Mouse (Mus musculus): ENCODE data around the gene Zfp462. TPM values are rescaled to one million over a fixed set of nuclear protein-coding genes. Genes with fewer than 3 reads are reported as not detected.

The Zfp462 gene
- polyA plus RNA-seq, 1 experiment from 2014 or later: 21.6 TPM

GRCm38 (mm10) chr4:54962141-54962540 lies 17.3 kb downstream of the Zfp462 start:
- WGBS: 90% methylated on average over 4 of the region's 4 CpGs
- Histone ChIP-seq H3K9ac (no peak overlapping the region), H3K36me3 (replicated peaks) (peaks cover 63% of the 10 kb centered on the region), H3K27ac (no peak overlapping the region), H3K4me2 (no peak overlapping the region), H3K9me3 (no peaks in the 10 kb centered on the region), H3K27me3 (no peaks in the 10 kb centered on the region), H3K4me3 (replicated peaks) (no peak overlapping the region), H3K4me1 (peaks cover 30% of the 10 kb centered on the region)
- no peak for ATAC-seq (ENCODE audit: low FRiP score)

- Histone ChIP-seq H3K4me2 (no peak overlapping the region), H3K27me3 (no peaks in the 10 kb centered on the region), H3K4me3 (replicated peaks) (no peak overlapping the region), H3K27ac (no peak overlapping the region), H3K9me3 (no peaks in the 10 kb centered on the region), H3K36me3 (replicated peaks) (peaks cover 64% of the 10 kb centered on the region), H3K4me1 (peaks cover 30% of the 10 kb centered on the region), H3K9ac (no peak overlapping the region)
- 86% methylated on average over 7 of the region's 7 CpGs for WGBS
- 0 out of 2 replicates have a peak, but pooled peaks have one; percentile 5 for ATAC-seq (ENCODE audit: low FRiP score)
These were observed 18.7 kb downstream of the Zfp462 start for GRCm38 (mm10) chr4:54963551-54963950.

GRCm38 (mm10) chr4:54965169-54965695 lies 20.4 kb downstream of the Zfp462 start:
- H3K36me3 ChIP-seq (replicated peaks): peaks cover 63% of the 10 kb centered on the region
- WGBS: 67% methylated on average over 9 of the region's 9 CpGs
- H3K4me1 ChIP-seq: peaks cover 34% of the 10 kb centered on the region
- H3K9ac ChIP-seq: no peak overlapping the region
- H3K4me2 ChIP-seq: no peak overlapping the region
- H3K4me3 ChIP-seq (replicated peaks): no peak overlapping the region
- H3K9me3 ChIP-seq: no peaks in the 10 kb centered on the region
- H3K27me3 ChIP-seq: no peaks in the 10 kb centered on the region
- ATAC-seq (ENCODE audit: low FRiP score): no peak
- H3K27ac ChIP-seq: 0 out of 2 replicates have a peak overlapping the region, but pooled peaks have one; percentile 15

GRCm38 (mm10) chr4:54966161-54966806 lies 21.4 kb downstream of the Zfp462 start:
- Histone ChIP-seq H3K27me3 (no peaks in the 10 kb centered on the region), H3K9ac (0 out of 2 replicates have a peak overlapping the region, but pooled peaks have one; percentile 17), H3K4me3 (replicated peaks) (no peak overlapping the region), H3K4me2 (0 out of 2 replicates have a peak overlapping the region, but pooled peaks have one; percentile 21), H3K9me3 (no peaks in the 10 kb centered on the region), H3K36me3 (replicated peaks) (peaks cover 59% of the 10 kb centered on the region), H3K4me1 (peaks cover 39% of the 10 kb centered on the region), H3K27ac (peak overlapping the region; percentile 57)
- WGBS: 69% methylated on average over 17 of the region's 17 CpGs
- ATAC-seq (ENCODE audit: low FRiP score): 0 out of 2 replicates have a peak, but pooled peaks have one; percentile 45

- H3K36me3 ChIP-seq (replicated peaks): peaks cover 59% of the 10 kb centered on the region
- no peaks in the 10 kb centered on the region for H3K27me3 ChIP-seq
- no peak overlapping the region for H3K9ac ChIP-seq
- H3K27ac ChIP-seq: 0 out of 2 replicates have a peak overlapping the region, but pooled peaks have one; percentile 57
- ATAC-seq (ENCODE audit: low FRiP score): no peak
- 92% methylated on average over 4 of the region's 4 CpGs for WGBS
- no peak overlapping the region for H3K4me2 ChIP-seq
- H3K9me3 ChIP-seq: no peaks in the 10 kb centered on the region
- peaks cover 39% of the 10 kb centered on the region for H3K4me1 ChIP-seq
- H3K4me3 ChIP-seq (replicated peaks): no peak overlapping the region
These were observed 22.3 kb downstream of the Zfp462 start for GRCm38 (mm10) chr4:54967166-54967565.

GRCm38 (mm10) chr4:54967721-54968120 lies 22.9 kb downstream of the Zfp462 start:
- H3K4me3 ChIP-seq (replicated peaks): no peak overlapping the region
- no peaks in the 10 kb centered on the region for H3K27me3 ChIP-seq
- no peak overlapping the region for H3K4me2 ChIP-seq
- H3K9me3 ChIP-seq: no peaks in the 10 kb centered on the region
- no peak overlapping the region for H3K27ac ChIP-seq
- no peak for ATAC-seq (ENCODE audit: low FRiP score)
- H3K4me1 ChIP-seq: peaks cover 39% of the 10 kb centered on the region
- 93% methylated on average over 5 of the region's 5 CpGs for WGBS
- no peak overlapping the region for H3K9ac ChIP-seq
- peaks cover 59% of the 10 kb centered on the region for H3K36me3 ChIP-seq (replicated peaks)

GRCm38 (mm10) chr4:54969671-54970295 lies 24.9 kb downstream of the Zfp462 start:
- Histone ChIP-seq H3K27me3 (no peaks in the 10 kb centered on the region), H3K9ac (no peak overlapping the region), H3K4me2 (no peak overlapping the region), H3K27ac (no peak overlapping the region), H3K36me3 (replicated peaks) (peaks cover 66% of the 10 kb centered on the region), H3K4me3 (replicated peaks) (no peak overlapping the region), H3K4me1 (peaks cover 38% of the 10 kb centered on the region), H3K9me3 (no peaks in the 10 kb centered on the region)
- WGBS: 87% methylated on average over 12 of the region's 12 CpGs
- no peak for ATAC-seq (ENCODE audit: low FRiP score)

- H3K4me2 ChIP-seq: no peak overlapping the region
- H3K4me1 ChIP-seq: peaks cover 22% of the 10 kb centered on the region
- H3K27ac ChIP-seq: no peak overlapping the region
- 93% methylated on average over 3 of the region's 3 CpGs for WGBS
- no peaks in the 10 kb centered on the region for H3K9me3 ChIP-seq
- ATAC-seq (ENCODE audit: low FRiP score): no peak
- no peak overlapping the region for H3K9ac ChIP-seq
- H3K36me3 ChIP-seq (replicated peaks): peaks cover 57% of the 10 kb centered on the region
- H3K4me3 ChIP-seq (replicated peaks): no peak overlapping the region
- no peaks in the 10 kb centered on the region for H3K27me3 ChIP-seq
These were observed 26.5 kb downstream of the Zfp462 start for GRCm38 (mm10) chr4:54971386-54971785.

- no peak for ATAC-seq (ENCODE audit: low FRiP score)
- H3K9me3 ChIP-seq: no peaks in the 10 kb centered on the region
- no peak overlapping the region for H3K4me3 ChIP-seq (replicated peaks)
- H3K4me1 ChIP-seq: peaks cover 15% of the 10 kb centered on the region
- H3K4me2 ChIP-seq: no peak overlapping the region
- no peak overlapping the region for H3K27ac ChIP-seq
- no peaks in the 10 kb centered on the region for H3K27me3 ChIP-seq
- H3K36me3 ChIP-seq (replicated peaks): peaks cover 50% of the 10 kb centered on the region
- no peak overlapping the region for H3K9ac ChIP-seq
- WGBS: 94% methylated on average over 4 of the region's 4 CpGs
These were observed 27.2 kb downstream of the Zfp462 start for GRCm38 (mm10) chr4:54972096-54972495.

GRCm38 (mm10) chr4:54972827-54973560 lies 28.1 kb downstream of the Zfp462 start:
- Histone ChIP-seq H3K27ac (no peak overlapping the region), H3K9me3 (no peaks in the 10 kb centered on the region), H3K36me3 (replicated peaks) (peaks cover 46% of the 10 kb centered on the region), H3K9ac (no peak overlapping the region), H3K4me2 (no peak overlapping the region), H3K4me3 (replicated peaks) (no peak overlapping the region), H3K27me3 (no peaks in the 10 kb centered on the region), H3K4me1 (peaks cover 20% of the 10 kb centered on the region)
- 88% methylated on average over 8 of the region's 8 CpGs for WGBS
- ATAC-seq (ENCODE audit: low FRiP score): no peak

- H3K27ac ChIP-seq: no peak overlapping the region
- 88% methylated on average over 13 of the region's 13 CpGs for WGBS
- peaks cover 5% of the 10 kb centered on the region for H3K4me1 ChIP-seq
- no peak overlapping the region for H3K9ac ChIP-seq
- H3K9me3 ChIP-seq: no peaks in the 10 kb centered on the region
- peaks cover 43% of the 10 kb centered on the region for H3K36me3 ChIP-seq (replicated peaks)
- H3K4me3 ChIP-seq (replicated peaks): no peak overlapping the region
- no peaks in the 10 kb centered on the region for H3K27me3 ChIP-seq
- no peak for ATAC-seq (ENCODE audit: low FRiP score)
- H3K4me2 ChIP-seq: no peak overlapping the region
These were observed 35.1 kb downstream of the Zfp462 start for GRCm38 (mm10) chr4:54979771-54980472.

GRCm38 (mm10) chr4:54984502-54984901 lies 39.7 kb downstream of the Zfp462 start:
- Histone ChIP-seq H3K36me3 (replicated peaks) (peaks cover 46% of the 10 kb centered on the region), H3K4me2 (no peak overlapping the region), H3K27ac (no peak overlapping the region), H3K9ac (no peak overlapping the region), H3K4me1 (peaks cover 7% of the 10 kb centered on the region), H3K9me3 (no peaks in the 10 kb centered on the region), H3K4me3 (replicated peaks) (no peak overlapping the region), H3K27me3 (no peaks in the 10 kb centered on the region)
- no peak for ATAC-seq (ENCODE audit: low FRiP score)
- WGBS: 91% methylated on average over 2 of the region's 2 CpGs
